Mouse (Mus musculus) kidney, postnatal 0 days (tissue): ENCODE results near the gene Rbbp8nl. TPM values are rescaled to one million over a fixed set of nuclear protein-coding genes. Genes with fewer than 3 reads are reported as not detected.

Source experiments
- ATAC-seq: fragments of 200-750 bp; cut with Nextera tagmentation; replicated peaks from 2 replicates; pipeline ENCODE4 v1.8.0; 2017; ENCODE audit warnings: low read depth, moderate number of reproducible peaks, moderate TSS enrichment, moderate library complexity; ENCODE audit not compliant: low FRiP score
- DNase-seq: peaks from one replicate; pipeline ENCODE4 v3.0.0-alpha.2; 2016; ENCODE audit warnings: low spot score
- H3K27ac ChIP-seq: fragments of 300-500 bp; sonication (generic); 2 replicates; pipeline ENCODE4 v1.5.1; 2014; ENCODE audit warnings: mild to moderate bottlenecking
- H3K27me3 ChIP-seq: fragments of 300-500 bp; sonication (generic); 2 replicates; pipeline ENCODE4 v1.6.1; 2014; ENCODE audit warnings: low read length, mixed read lengths; ENCODE audit not compliant: insufficient read depth
- H3K36me3 ChIP-seq: fragments of 300-500 bp; sonication (generic); 2 replicates; pipeline ENCODE4 v1.6.1; 2014; ENCODE audit warnings: low read length, mixed read lengths; ENCODE audit not compliant: insufficient read depth
- H3K4me1 ChIP-seq: fragments of 300-500 bp; sonication (generic); replicated peaks from 2 replicates; pipeline ENCODE4 v1.6.1; 2014; ENCODE audit warnings: antibody characterized with exemption, low read length, mixed read lengths; ENCODE audit not compliant: insufficient read depth
- H3K4me2 ChIP-seq: fragments of 300-500 bp; sonication (generic); 2 replicates; pipeline ENCODE4 v1.6.1; 2014; ENCODE audit warnings: mild to moderate bottlenecking, low read length, moderate library complexity, mixed read lengths
- H3K4me3 ChIP-seq: fragments of 300-500 bp; sonication (generic); replicated peaks from 2 replicates; pipeline ENCODE4 v1.5.1; 2014; ENCODE audit warnings: low read depth, low read length
- H3K9ac ChIP-seq: fragments of 300-500 bp; sonication (generic); 2 replicates; pipeline ENCODE4 v1.6.1; 2014; ENCODE audit warnings: low read depth, low read length
- H3K9me3 ChIP-seq: fragments of 300-500 bp; sonication (generic); replicated peaks from 2 replicates; pipeline ENCODE4 v1.6.1; 2016; ENCODE audit warnings: low read length, inconsistent platforms, mixed read lengths
- CTCF ChIP-seq: IDR thresholded peaks from 2 replicates; pipeline ENCODE4 v1.5.1; 2016; ENCODE audit warnings: antibody characterized with exemption, low read depth, mild to moderate bottlenecking, moderate library complexity
- WGBS: fragments of 180-500 bp; shearing (Covaris S2); extraction: QIAGEN DNeasy Blood & Tissue Kit; methylation state at CpG from one replicate; pipeline ENCODE4 v1.1.7; 2014; 5-methylcytosine and 5-hydroxymethylcytosine counted together
- polyA plus RNA-seq: library from polyadenylated mRNA; unstranded; fragments of >200 nt; fragmentation: Nextera tagmentation; extraction: Ambion mirVana; gene quantifications from 2 replicates; pipeline ENCODE4 v1.2.1, GENCODE M21; 2015

Rbbp8nl gene
- polyA plus RNA-seq, 1 experiment from 2014 or later: 0.29 TPM

DNA sequence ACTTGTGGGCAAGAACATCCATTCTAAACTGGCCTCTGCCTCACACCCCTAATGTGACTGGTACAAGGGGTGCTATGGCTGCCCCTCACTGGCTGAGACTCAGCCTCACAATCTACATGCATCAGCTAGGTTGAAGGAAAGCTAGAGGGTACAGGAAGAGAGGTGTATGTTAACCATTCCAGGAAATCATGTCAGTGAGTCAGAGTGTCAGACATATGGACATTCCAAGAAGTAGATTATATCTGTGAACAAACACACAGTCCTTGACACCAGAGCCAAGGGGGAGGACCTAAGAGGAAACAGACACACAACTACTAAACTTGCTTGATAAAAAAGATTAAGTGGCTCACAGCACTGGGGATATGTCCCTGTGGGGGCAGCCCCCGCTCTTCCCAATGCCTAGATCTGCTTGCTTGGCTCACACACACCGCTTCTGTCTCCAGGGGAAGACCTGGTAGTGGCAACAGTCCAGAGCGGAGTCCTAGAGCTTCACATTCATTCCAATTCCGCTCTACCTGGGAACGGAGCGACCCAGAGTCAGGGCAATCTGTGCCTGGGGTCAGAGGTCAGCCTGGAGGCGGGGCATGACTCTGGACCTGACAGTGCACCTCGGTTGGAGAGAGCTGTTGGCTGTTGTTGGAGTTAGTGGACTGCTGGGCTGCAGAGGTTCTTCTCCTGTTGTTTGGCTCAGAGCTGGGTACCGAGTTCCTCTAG is 40.6 kb downstream of the Rbbp8nl start:
- WGBS: 65% methylated on average over 9 of the region's 9 CpGs
- no peaks in the 10 kb centered on the region for H3K4me1 ChIP-seq
- H3K9ac ChIP-seq: no peak overlapping the region
- ATAC-seq (no peak), DNase-seq (no peak)
- H3K9me3 ChIP-seq: no peaks in the 10 kb centered on the region
- H3K27me3 ChIP-seq: no peaks in the 10 kb centered on the region
- H3K4me3 ChIP-seq: no peak overlapping the region
- H3K4me2 ChIP-seq: no peak overlapping the region
- H3K36me3 ChIP-seq: no peaks in the 10 kb centered on the region
- 0 out of 2 replicates have a peak overlapping the region, but pooled peaks have one; percentile 19 for H3K27ac ChIP-seq
- no peak for TF ChIP-seq CTCF

- 84% methylated on average over 5 of the region's 5 CpGs for WGBS
- no peak overlapping the region for H3K9ac ChIP-seq
- no peaks in the 10 kb centered on the region for H3K9me3 ChIP-seq
- no peaks in the 10 kb centered on the region for H3K36me3 ChIP-seq
- H3K27ac ChIP-seq: no peak overlapping the region
- ATAC-seq (no peak), DNase-seq (no peak)
- no peak overlapping the region for H3K4me2 ChIP-seq
- H3K4me3 ChIP-seq: no peak overlapping the region
- no peaks in the 10 kb centered on the region for H3K27me3 ChIP-seq
- TF ChIP-seq CTCF: no peak
- H3K4me1 ChIP-seq: no peaks in the 10 kb centered on the region
Observed at GRCm38 (mm10) chr2:180247916-180248315, 41.8 kb downstream of the Rbbp8nl start.

DNA sequence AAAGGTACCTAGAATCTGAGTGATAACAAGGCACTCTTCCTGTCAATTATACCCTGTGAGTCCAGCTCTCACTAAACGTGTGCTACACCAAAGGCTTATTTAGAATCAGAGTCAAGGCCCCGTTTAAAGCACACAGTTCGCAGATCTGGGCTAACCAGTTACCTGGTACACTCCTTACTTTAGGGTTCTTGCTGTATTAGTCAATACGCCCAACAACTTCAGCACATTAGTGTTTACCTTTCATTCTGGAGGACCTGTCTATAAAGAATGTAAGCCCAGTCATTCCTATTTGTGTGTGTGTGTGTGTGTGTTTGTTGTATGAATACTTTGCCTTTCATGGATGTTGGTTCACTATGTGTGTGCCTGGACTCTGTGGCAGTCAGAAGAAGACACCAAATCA is 46.6 kb downstream of the Rbbp8nl start:
- Histone ChIP-seq H3K4me1 (no peaks in the 10 kb centered on the region), H3K27me3 (no peaks in the 10 kb centered on the region), H3K4me2 (no peak overlapping the region), H3K4me3 (no peak overlapping the region), H3K9ac (no peak overlapping the region), H3K36me3 (no peaks in the 10 kb centered on the region), H3K27ac (no peak overlapping the region), H3K9me3 (no peaks in the 10 kb centered on the region)
- no peak for TF ChIP-seq CTCF
- no peak for ATAC-seq
- WGBS: 89% methylated on average over 4 of the region's 4 CpGs
- no peak for DNase-seq

- no peak overlapping the region for H3K27ac ChIP-seq
- ATAC-seq: no peak
- no peak overlapping the region for H3K4me3 ChIP-seq
- no peaks in the 10 kb centered on the region for H3K9me3 ChIP-seq
- no peaks in the 10 kb centered on the region for H3K27me3 ChIP-seq
- WGBS: 78% methylated on average over 5 of the region's 5 CpGs
- no peaks in the 10 kb centered on the region for H3K36me3 ChIP-seq
- H3K9ac ChIP-seq: no peak overlapping the region
- TF ChIP-seq CTCF: no peak
- no peak overlapping the region for H3K4me2 ChIP-seq
- DNase-seq: no peak
- peaks cover 14% of the 10 kb centered on the region for H3K4me1 ChIP-seq
Observed at GRCm38 (mm10) chr2:180238591-180238990, 51.1 kb downstream of the Rbbp8nl start.

DNA sequence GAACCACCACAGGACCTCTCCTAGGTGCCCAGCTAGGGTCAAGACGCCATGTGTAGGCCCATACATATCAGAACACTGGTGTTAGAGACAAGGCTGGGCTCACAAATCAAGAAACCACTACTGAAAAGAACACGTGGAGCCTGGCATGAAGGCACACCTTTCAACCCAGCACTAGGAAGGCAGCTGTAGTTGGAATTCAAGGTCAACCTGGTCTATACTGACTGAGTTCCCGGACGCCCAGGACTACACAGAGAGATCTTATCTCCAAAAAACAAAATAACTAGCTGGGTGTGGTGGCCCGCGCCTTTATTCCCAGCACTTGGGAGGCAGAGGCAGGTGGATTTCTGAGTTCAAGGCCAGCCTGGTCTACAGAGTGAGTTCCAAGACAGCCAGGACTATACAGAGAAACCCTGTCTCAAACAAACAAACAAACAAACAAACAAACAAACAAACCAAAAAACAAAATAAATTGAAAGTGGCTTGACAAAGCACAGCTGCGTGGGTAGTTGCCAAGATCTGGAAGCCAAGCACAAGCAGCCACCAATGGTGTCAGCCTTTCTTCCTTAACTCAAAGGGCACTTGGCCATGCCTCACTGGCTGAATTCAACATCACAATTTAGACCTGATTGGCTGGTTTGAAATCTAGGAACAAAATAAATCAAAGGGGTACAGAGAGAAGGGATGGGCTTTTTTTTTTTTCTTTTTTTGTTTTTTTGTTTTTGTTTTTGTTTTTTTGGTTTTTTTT is 51.9 kb downstream of the Rbbp8nl start:
- Histone ChIP-seq H3K4me3 (no peak overlapping the region), H3K4me2 (no peak overlapping the region), H3K36me3 (no peaks in the 10 kb centered on the region), H3K9ac (no peak overlapping the region), H3K4me1 (peaks cover 14% of the 10 kb centered on the region), H3K27me3 (no peaks in the 10 kb centered on the region), H3K9me3 (no peaks in the 10 kb centered on the region), H3K27ac (peak overlapping the region; percentile 51; the same call in 1 of the 2 replicates)
- 80% methylated on average over 7 of the region's 7 CpGs for WGBS
- DNase-seq: no peak
- TF ChIP-seq CTCF: no peak
- no peak for ATAC-seq

GRCm38 (mm10) chr2:180236930-180237329 is 52.7 kb downstream of the Rbbp8nl start:
- H3K4me1 ChIP-seq: peaks cover 14% of the 10 kb centered on the region
- H3K27ac ChIP-seq: no peak overlapping the region
- ATAC-seq: no peak
- 42% methylated on average over 3 of the region's 3 CpGs for WGBS
- no peaks in the 10 kb centered on the region for H3K27me3 ChIP-seq
- no peak overlapping the region for H3K4me3 ChIP-seq
- no peak overlapping the region for H3K9ac ChIP-seq
- no peak for DNase-seq
- H3K4me2 ChIP-seq: no peak overlapping the region
- no peaks in the 10 kb centered on the region for H3K9me3 ChIP-seq
- TF ChIP-seq CTCF: no peak
- no peaks in the 10 kb centered on the region for H3K36me3 ChIP-seq
